Mouse (Mus musculus): ENCODE data around the gene Ctnna2. TPM values are rescaled to one million over a fixed set of nuclear protein-coding genes. Genes with fewer than 3 reads are reported as not detected.

Ctnna2 gene
- total and polyA plus RNA-seq, 3 experiments, result 0.11 TPM; not detected in 2

- Histone ChIP-seq H3K27me3 (ENCODE audit: insufficient read depth, low read length) (no peaks in the 10 kb centered on the region), H3K36me3 (replicated peaks) (no peaks in the 10 kb centered on the region), H3K9me3 (replicated peaks) (peaks cover 2% of the 10 kb centered on the region; the same call in 1 of the 2 replicates), H3K4me3 (ENCODE audit: low read depth, low read length) (no peak overlapping the region), H3K4me1 (ENCODE audit: insufficient read depth, low read depth, low read length) (no peaks in the 10 kb centered on the region)
- TF ChIP-seq POLR2AphosphoS5 (IDR thresholded peaks at IDR 0.05; ENCODE audit: insufficient replicate concordance, low read depth, low read length), result no peak
- TF ChIP-seq GATA2 (IDR thresholded peaks at IDR 0.05; ENCODE audit: borderline replicate concordance, low read depth, low read length), result no peak
- TF ChIP-seq CTCF (IDR thresholded peaks at IDR 0.05; ENCODE audit: low read depth, low read length), result no peak
- no peak for TF ChIP-seq TAL1 (conservative IDR thresholded peaks at IDR 0.05; ENCODE audit: low read depth, low read length)
- TF ChIP-seq GATA1 (IDR thresholded peaks at IDR 0.05; ENCODE audit: borderline replicate concordance, low read length), result no peak
- ATAC-seq (ENCODE audit: extremely low read depth, insufficient number of reproducible peaks, low FRiP score, poor library complexity, severe bottlenecking) (no peak), DNase-seq (ENCODE audit: low spot score) (no peak)
Measured at GRCm38 (mm10) chr6:77357748-77358470, 621.6 kb downstream of the Ctnna2 start.

- Histone ChIP-seq H3K4me1 (ENCODE audit: insufficient read depth, low read depth, low read length) (no peaks in the 10 kb centered on the region), H3K36me3 (replicated peaks) (no peaks in the 10 kb centered on the region), H3K9me3 (replicated peaks) (peaks cover 2% of the 10 kb centered on the region; the same call in 1 of the 2 replicates), H3K4me3 (ENCODE audit: low read depth, low read length) (no peak overlapping the region), H3K27me3 (ENCODE audit: insufficient read depth, low read length) (no peaks in the 10 kb centered on the region)
- DNase-seq (ENCODE audit: low spot score) (no peak), ATAC-seq (ENCODE audit: extremely low read depth, insufficient number of reproducible peaks, low FRiP score, poor library complexity, severe bottlenecking) (no peak)
- TF ChIP-seq CTCF (IDR thresholded peaks at IDR 0.05; ENCODE audit: low read depth, low read length) (no peak), GATA1 (IDR thresholded peaks at IDR 0.05; ENCODE audit: borderline replicate concordance, low read length) (no peak), TAL1 (conservative IDR thresholded peaks at IDR 0.05; ENCODE audit: low read depth, low read length) (no peak), GATA2 (IDR thresholded peaks at IDR 0.05; ENCODE audit: borderline replicate concordance, low read depth, low read length) (no peak), POLR2AphosphoS5 (IDR thresholded peaks at IDR 0.05; ENCODE audit: insufficient replicate concordance, low read depth, low read length) (no peak)
Measured at GRCm38 (mm10) chr6:77354826-77355225, 624.7 kb downstream of the Ctnna2 start.

GRCm38 (mm10) chr6:77343781-77344180 is 635.7 kb downstream of the Ctnna2 start:
- DNase-seq (ENCODE audit: low spot score) (no peak), ATAC-seq (ENCODE audit: extremely low read depth, insufficient number of reproducible peaks, low FRiP score, poor library complexity, severe bottlenecking) (no peak)
- Histone ChIP-seq H3K4me3 (ENCODE audit: low read depth, low read length) (no peak overlapping the region), H3K36me3 (replicated peaks) (no peaks in the 10 kb centered on the region), H3K9me3 (replicated peaks) (no peaks in the 10 kb centered on the region; the same call in 1 of the 2 replicates), H3K27me3 (ENCODE audit: insufficient read depth, low read length) (no peaks in the 10 kb centered on the region), H3K4me1 (ENCODE audit: insufficient read depth, low read depth, low read length) (no peaks in the 10 kb centered on the region)
- no peak for TF ChIP-seq GATA1 (IDR thresholded peaks at IDR 0.05; ENCODE audit: borderline replicate concordance, low read length)

GRCm38 (mm10) chr6:77335537-77335936 is 644.0 kb downstream of the Ctnna2 start:
- DNase-seq (ENCODE audit: low spot score), result no peak
- TF ChIP-seq GATA2 (IDR thresholded peaks at IDR 0.05; ENCODE audit: borderline replicate concordance, low read depth, low read length), result no peak
- no peak for TF ChIP-seq POLR2AphosphoS5 (IDR thresholded peaks at IDR 0.05; ENCODE audit: insufficient replicate concordance, low read depth, low read length)
- TF ChIP-seq CTCF (IDR thresholded peaks at IDR 0.05; ENCODE audit: low read depth, low read length), result no peak
- H3K9me3 ChIP-seq (replicated peaks), result no peaks in the 10 kb centered on the region
- H3K4me3 ChIP-seq (ENCODE audit: low read depth, low read length), result no peak overlapping the region
- H3K36me3 ChIP-seq (replicated peaks), result no peaks in the 10 kb centered on the region
- no peaks in the 10 kb centered on the region for H3K4me1 ChIP-seq (ENCODE audit: insufficient read depth, low read depth, low read length)
- no peaks in the 10 kb centered on the region for H3K27me3 ChIP-seq (ENCODE audit: insufficient read depth, low read length)
- ATAC-seq (ENCODE audit: extremely low read depth, insufficient number of reproducible peaks, low FRiP score, poor library complexity, severe bottlenecking), result no peak

GRCm38 (mm10) chr6:77324748-77325147 is 654.8 kb downstream of the Ctnna2 start:
- DNase-seq (ENCODE audit: low spot score) (no peak), ATAC-seq (ENCODE audit: extremely low read depth, insufficient number of reproducible peaks, low FRiP score, poor library complexity, severe bottlenecking) (no peak)
- Histone ChIP-seq H3K27me3 (ENCODE audit: insufficient read depth, low read length) (no peaks in the 10 kb centered on the region), H3K4me1 (ENCODE audit: insufficient read depth, low read depth, low read length) (no peaks in the 10 kb centered on the region), H3K4me3 (ENCODE audit: low read depth, low read length) (no peak overlapping the region), H3K9me3 (replicated peaks) (no peaks in the 10 kb centered on the region), H3K36me3 (replicated peaks) (no peaks in the 10 kb centered on the region)
- no peak for TF ChIP-seq GATA1 (IDR thresholded peaks at IDR 0.05; ENCODE audit: borderline replicate concordance, low read length)
- no peak for TF ChIP-seq CTCF (IDR thresholded peaks at IDR 0.05; ENCODE audit: low read depth, low read length)
- no peak for TF ChIP-seq GATA2 (IDR thresholded peaks at IDR 0.05; ENCODE audit: borderline replicate concordance, low read depth, low read length)

- TF ChIP-seq TAL1 (conservative IDR thresholded peaks at IDR 0.05; ENCODE audit: low read depth, low read length), result no peak
- TF ChIP-seq GATA1 (IDR thresholded peaks at IDR 0.05; ENCODE audit: borderline replicate concordance, low read length), result no peak
- no peak for TF ChIP-seq POLR2AphosphoS5 (IDR thresholded peaks at IDR 0.05; ENCODE audit: insufficient replicate concordance, low read depth, low read length)
- no peak for TF ChIP-seq CTCF (IDR thresholded peaks at IDR 0.05; ENCODE audit: low read depth, low read length)
- no peak for TF ChIP-seq GATA2 (IDR thresholded peaks at IDR 0.05; ENCODE audit: borderline replicate concordance, low read depth, low read length)
Measured at GRCm38 (mm10) chr6:77324327-77324726, 655.2 kb downstream of the Ctnna2 start.

More at GRCm38 (mm10) chr6:77324327-77324726, 655.2 kb downstream of the Ctnna2 start:
- Histone ChIP-seq H3K27me3 (ENCODE audit: insufficient read depth, low read length) (no peaks in the 10 kb centered on the region), H3K4me3 (ENCODE audit: low read depth, low read length) (no peak overlapping the region), H3K36me3 (replicated peaks) (no peaks in the 10 kb centered on the region), H3K4me1 (ENCODE audit: insufficient read depth, low read depth, low read length) (no peaks in the 10 kb centered on the region), H3K9me3 (replicated peaks) (no peaks in the 10 kb centered on the region)
- ATAC-seq (ENCODE audit: extremely low read depth, insufficient number of reproducible peaks, low FRiP score, poor library complexity, severe bottlenecking), result no peak
- no peak for DNase-seq (ENCODE audit: low spot score)
